In the genomic region with DNA sequence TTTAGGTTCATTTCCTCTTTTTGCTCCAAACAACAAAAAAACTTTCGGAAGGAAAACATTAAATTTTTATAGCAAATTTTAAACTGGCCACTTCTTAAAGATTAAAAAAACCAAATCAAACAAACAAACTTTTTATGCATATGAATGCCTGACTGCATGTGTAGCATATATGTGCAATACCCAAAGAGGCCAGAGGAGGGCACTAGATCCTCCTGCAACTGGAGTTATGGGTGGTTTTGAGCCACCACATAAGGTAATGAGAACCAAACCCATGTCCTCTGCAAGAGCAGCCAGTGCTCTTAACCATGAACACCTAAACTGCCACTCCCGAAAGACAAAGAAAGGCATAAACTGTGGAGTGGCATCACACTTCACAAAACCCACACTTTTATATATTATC, we compare ENCODE assay signal across 8 mouse cellular contexts. TPM values are rescaled to one million over a fixed set of nuclear protein-coding genes. Genes with fewer than 3 reads are reported as not detected.
DNase-seq lines count a peak whose midpoint lies in the region; ATAC-seq and TF ChIP-seq lines count a peak whose summit lies in the region.

No protein-coding gene starts in this region.

- peaks cover 22% of the 10 kb centered on the region for H3K36me3 ChIP-seq in kidney, embryonic 15.5 days
- peaks cover 17 to 70% of the 10 kb centered on the region in 2 experiments for H3K36me3 ChIP-seq in MEL (ENCODE audit: control insufficient read depth in 1 of 2, insufficient read depth in 2 of 2, low read length in 2 of 2)
- peaks cover 51% of the 10 kb centered on the region for H3K36me3 ChIP-seq in limb, embryonic 10.5 days

- H3K4me3 ChIP-seq in kidney, embryonic 15.5 days (replicated peaks) = no peak overlapping the region
- no peak overlapping the region for H3K4me3 ChIP-seq in MEL (ENCODE audit: control insufficient read depth in 1 of 2, insufficient read depth in 1 of 2, low read depth in 2 of 2, low read length in 2 of 2)
- H3K4me3 ChIP-seq in limb, embryonic 10.5 days = no peak overlapping the region

- 93% methylated on average over 2 of the region's 2 CpGs for WGBS in kidney, embryonic 15.5 days
- WGBS in limb, embryonic 10.5 days = 93% methylated on average over 2 of the region's 2 CpGs

- TF ChIP-seq CTCF in MEL (IDR thresholded peaks at IDR 0.05 in 2 of 3, conservative IDR thresholded peaks at IDR 0.05 in 1 of 3; ENCODE audit: control insufficient read depth in 1 of 3, insufficient read depth in 1 of 3, low read depth in 2 of 3, low read length in 3 of 3, poor library complexity in 1 of 3, severe bottlenecking in 1 of 3) = peak; percentile 48 to 88 (median 71)

- no peak for ATAC-seq in kidney, embryonic 15.5 days (replicated peaks; ENCODE audit: low FRiP score)

- no peak overlapping the region for H3K9ac ChIP-seq in kidney, embryonic 15.5 days
- no peak overlapping the region for H3K9ac ChIP-seq in MEL (ENCODE audit: control insufficient read depth, low read depth, low read length, poor library complexity, severe bottlenecking)

- peak; percentile 18 to 32 for DNase-seq in adrenal gland, adult 18-20 months (ENCODE audit: low spot score in 2 of 2)
- DNase-seq in adrenal gland, adult 8-10 months = no peak
- peak; percentile 51 for DNase-seq in kidney, postnatal 10 days
- DNase-seq in MEL (ENCODE audit: low read depth, low spot score) = peak; percentile 82
- DNase-seq in limb, embryonic 10.5 days (ENCODE audit: low spot score) = peak; percentile 53
- DNase-seq in thymus, postnatal 0 days (ENCODE audit: low spot score) = peak; percentile 50
- no peak for DNase-seq in left cerebral cortex, adult 11 months (ENCODE audit: low spot score)

- no peak overlapping the region for H3K4me2 ChIP-seq in kidney, embryonic 15.5 days

- no peak overlapping the region for H3K27ac ChIP-seq in kidney, embryonic 15.5 days
- H3K27ac ChIP-seq in MEL (ENCODE audit: control insufficient read depth, low read depth, low read length) = no peak overlapping the region
- H3K27ac ChIP-seq in limb, embryonic 10.5 days = no peak overlapping the region

- peaks cover 85% of the 10 kb centered on the region for H3K79me2 ChIP-seq in MEL (ENCODE audit: control insufficient read depth, insufficient read depth, low read length, poor library complexity)

- peak; percentile 59 for TF ChIP-seq RAD21 in MEL (IDR thresholded peaks at IDR 0.05; ENCODE audit: low read depth, low read length)

- peaks cover 34% of the 10 kb centered on the region for H3K4me1 ChIP-seq in kidney, embryonic 15.5 days
- peaks cover 13 to 29% of the 10 kb centered on the region in 2 experiments for H3K4me1 ChIP-seq in MEL (ENCODE audit: control insufficient read depth in 1 of 2, insufficient read depth in 2 of 2, low read length in 2 of 2)
- H3K4me1 ChIP-seq in limb, embryonic 10.5 days = peaks cover 30% of the 10 kb centered on the region

- H3K27me3 ChIP-seq in kidney, embryonic 15.5 days = no peaks in the 10 kb centered on the region
- H3K27me3 ChIP-seq in MEL (ENCODE audit: control insufficient read depth in 1 of 2, insufficient read depth in 2 of 2, low read length in 2 of 2) = no peaks in the 10 kb centered on the region
- H3K27me3 ChIP-seq in limb, embryonic 10.5 days (ENCODE audit: low read depth, poor library complexity, severe bottlenecking) = no peaks in the 10 kb centered on the region

- TF ChIP-seq EP300 in MEL (IDR thresholded peaks at IDR 0.05; ENCODE audit: low read depth in 1 of 2, low read length in 2 of 2) = no peak

- H3K9me3 ChIP-seq in kidney, embryonic 15.5 days (replicated peaks) = no peaks in the 10 kb centered on the region
- H3K9me3 ChIP-seq in MEL (replicated peaks; ENCODE audit: insufficient read depth, low read length) = no peaks in the 10 kb centered on the region
- no peaks in the 10 kb centered on the region for H3K9me3 ChIP-seq in limb, embryonic 10.5 days (replicated peaks)

- TF ChIP-seq POLR2A in MEL (IDR thresholded peaks at IDR 0.05; ENCODE audit: control insufficient read depth in 1 of 2, insufficient read depth in 1 of 2, low read depth in 1 of 2, low read length in 2 of 2, poor library complexity in 1 of 2) = no peak

TF ChIP-seq in MEL, 35 proteins besides CTCF, POLR2A, EP300 and RAD21:
- TF ChIP-seq SIN3A (IDR thresholded peaks at IDR 0.05; ENCODE audit: low read length) (peak; percentile 34; the same call in 1 of the 2 replicates), RCOR1 (IDR thresholded peaks at IDR 0.05; ENCODE audit: low read depth, low read length) (no peak), TCF12 (IDR thresholded peaks at IDR 0.05; ENCODE audit: low read depth, low read length) (no peak), ZC3H11A (IDR thresholded peaks at IDR 0.05; ENCODE audit: low read depth, low read length) (no peak; the same call in 1 of the 2 replicates), MYC (IDR thresholded peaks at IDR 0.05; ENCODE audit: low read depth, low read length) (no peak), E2F4 (IDR thresholded peaks at IDR 0.05; ENCODE audit: borderline replicate concordance, low read depth, low read length) (no peak), SMC3 (IDR thresholded peaks at IDR 0.05; ENCODE audit: low read depth, low read length) (peak; percentile 44), USF1 (IDR thresholded peaks at IDR 0.05; ENCODE audit: low read depth, low read length) (no peak), ZMIZ1 (IDR thresholded peaks at IDR 0.05; ENCODE audit: low read depth, low read length) (no peak)

RNA-seq across cellular contexts. Expression of a gene that starts 4.5 kb away (rescaled TPM):
- total RNA-seq in adrenal gland, adult 18-20 months (2021) = 100 to 1,000 TPM; 144 to 155 TPM
- 100 to 1,000 TPM; 132 to 141 (median 135) TPM for total RNA-seq in adrenal gland, adult 8-10 months (2022)
- polyA plus RNA-seq in kidney, embryonic 15.5 days (2015; fragmentation: Nextera tagmentation; extraction: Ambion mirVana) = 276 and 287 TPM in 2 replicates
- total RNA-seq in MEL (2012; rRNA removed) = 136 and 165 TPM in 2 replicates
- polyA plus RNA-seq in MEL (2012; ENCODE audit: insufficient read depth in 1 of 2, insufficient read length in 2 of 2, low read depth in 1 of 2, low replicate concordance in 2 of 2, missing spikeins in 1 of 2) = 100 to 1,000 TPM in 1 of 2 experiments, not detected in 1; 186 TPM
- 385 and 410 TPM in 2 replicates for polyA plus RNA-seq in limb, embryonic 10.5 days (2016; fragmentation: Nextera tagmentation; extraction: Ambion mirVana)
- polyA plus RNA-seq in thymus, postnatal 0 days (2015; fragmentation: Nextera tagmentation; extraction: Ambion mirVana) = 196 and 211 TPM in 2 replicates

RNA-seq across cellular contexts. Expression of a gene that starts 41.4 kb away (rescaled TPM):
- 1 to 10 TPM in 1 of 2 experiments, under 1 TPM in 1; 0.45 to 2.8 TPM for total RNA-seq in adrenal gland, adult 18-20 months (2021)
- 1 to 10 TPM in 2 of 4 experiments, under 1 TPM in 2; 0.49 to 5.2 (median 2.2) TPM for total RNA-seq in adrenal gland, adult 8-10 months (2022)
- 8.4 and 10.8 TPM in 2 replicates for polyA plus RNA-seq in kidney, embryonic 15.5 days (2015; fragmentation: Nextera tagmentation; extraction: Ambion mirVana)
- 152 and 160 TPM in 2 replicates for total RNA-seq in MEL (2012; rRNA removed)
- polyA plus RNA-seq in MEL (2012; ENCODE audit: insufficient read depth in 1 of 2, insufficient read length in 2 of 2, low read depth in 1 of 2, low replicate concordance in 2 of 2, missing spikeins in 1 of 2) = 100 to 1,000 TPM in 1 of 2 experiments, not detected in 1; 253 TPM
- polyA plus RNA-seq in limb, embryonic 10.5 days (2016; fragmentation: Nextera tagmentation; extraction: Ambion mirVana) = 2.6 and 3.1 TPM in 2 replicates
- 0.91 and 0.95 TPM in 2 replicates for polyA plus RNA-seq in thymus, postnatal 0 days (2015; fragmentation: Nextera tagmentation; extraction: Ambion mirVana)

RNA-seq across cellular contexts. Expression of a gene that starts 55.5 kb away (rescaled TPM):
- 10 to 100 TPM; 54.1 to 61.1 TPM for total RNA-seq in adrenal gland, adult 18-20 months (2021)
- 10 to 100 TPM; 42.6 to 63.9 (median 48.2) TPM for total RNA-seq in adrenal gland, adult 8-10 months (2022)
- polyA plus RNA-seq in kidney, embryonic 15.5 days (2015; fragmentation: Nextera tagmentation; extraction: Ambion mirVana) = 62.3 and 62.9 TPM in 2 replicates
- total RNA-seq in MEL (2012; rRNA removed) = 40.8 and 62.2 TPM in 2 replicates
- polyA plus RNA-seq in MEL (2012; ENCODE audit: insufficient read depth in 1 of 2, insufficient read length in 2 of 2, low read depth in 1 of 2, low replicate concordance in 2 of 2, missing spikeins in 1 of 2) = 10 to 100 TPM in 1 of 2 experiments, not detected in 1; 73.5 TPM
- polyA plus RNA-seq in limb, embryonic 10.5 days (2016; fragmentation: Nextera tagmentation; extraction: Ambion mirVana) = 79.2 and 88.3 TPM in 2 replicates
- polyA plus RNA-seq in thymus, postnatal 0 days (2015; fragmentation: Nextera tagmentation; extraction: Ambion mirVana) = 40.3 and 42.9 TPM in 2 replicates

Comparison
In these comparisons a context has a peak if more than half of its experiments do, and no peak if none do; other contexts are left out.
1. DNase-seq: peak in adrenal gland, adult 18-20 months (2 of 2), kidney, postnatal 10 days (single experiment), MEL (single experiment), limb, embryonic 10.5 days (single experiment) and thymus, postnatal 0 days (single experiment); none in adrenal gland, adult 8-10 months (single experiment) and left cerebral cortex, adult 11 months (single experiment).